Mouse (Mus musculus) urinary bladder, postnatal 4 days (tissue): ENCODE results near the gene Fam122c.

Experiments used
- DNase-seq, 2 experiments: peaks; one replicate each; pipeline ENCODE4 v3.0.0; 2021 to 2022; ENCODE audit warnings: low spot score in 2 of 2

Gene Fam122c

DNA sequence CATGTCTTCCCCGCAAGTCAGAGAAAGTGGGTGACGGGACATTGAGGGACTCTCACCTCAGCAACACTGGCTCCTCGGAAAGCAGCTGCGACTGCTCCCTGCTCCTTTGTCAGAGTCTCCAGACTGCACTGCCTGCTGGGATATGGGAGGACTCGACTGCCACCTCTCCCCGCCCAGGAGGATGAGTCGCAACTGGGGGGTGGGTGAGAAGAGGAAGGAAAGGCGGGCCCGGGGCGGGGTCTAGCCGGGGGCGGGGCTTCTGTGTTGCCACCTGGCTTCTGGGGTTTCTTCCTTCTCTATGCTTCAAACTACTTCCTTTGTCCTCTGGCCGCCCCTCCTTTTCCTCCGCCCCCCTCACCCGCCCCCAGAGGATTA lies 97.1 kb downstream of the Fam122c start, which contains the start of gene Mospd1:
Gene Mospd1, minus strand, starts transcription at position 137 of the 375 bp plus-strand sequence.
- DNase-seq, result peak; percentile 82 to 88
